Comparison of ENCODE assay signal across 9 mouse cellular contexts in the genomic region with DNA sequence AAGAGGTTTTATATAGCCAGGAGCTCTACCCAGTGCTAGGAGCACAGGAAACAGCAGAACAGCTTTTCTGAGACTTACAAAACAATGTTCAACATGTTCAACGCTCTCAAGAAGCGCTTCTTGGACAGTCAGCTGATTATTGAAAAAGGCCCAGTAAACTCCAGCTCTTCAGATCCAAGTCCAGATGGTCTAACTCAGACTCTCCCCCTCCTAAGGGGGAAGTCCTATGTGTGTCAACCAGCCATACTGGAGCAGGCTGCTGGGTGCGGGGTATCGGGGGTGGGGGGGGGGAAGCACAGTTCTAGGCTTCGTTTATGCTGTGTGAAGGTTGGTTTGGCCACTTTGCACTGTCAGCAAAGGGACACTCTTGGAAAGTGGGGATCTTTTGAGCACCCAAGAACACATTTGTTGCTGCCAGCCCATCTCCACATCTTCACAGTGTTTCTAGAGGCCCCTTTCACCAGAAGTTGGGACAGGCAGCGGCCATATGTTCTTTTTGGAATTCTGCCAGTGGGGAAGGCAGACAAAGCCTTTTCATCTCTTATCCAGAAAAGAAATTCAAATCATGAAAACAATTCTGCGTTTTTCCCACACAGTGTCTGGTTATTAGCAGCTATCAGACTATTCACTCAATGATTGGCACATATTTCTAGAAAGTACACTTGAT.
A peak's percentile ranks its signal among the peaks of the same experiment; 100 is the strongest.
DNase-seq lines count a peak whose midpoint lies in the region; ATAC-seq lines count a peak whose summit lies in the region.
"Had no signal": no experiment of that assay in that cellular context is flagged by ENCODE, and none has a peak within 500 bp of the region (broad histone marks: within the 10 kb centered on the region; RNA-seq: fewer than 3 reads in every experiment).

No protein-coding gene starts in this region.

- 65% methylated on average over 7 of the region's 7 CpGs for WGBS in forebrain, embryonic 14.5 days
- WGBS in forebrain, embryonic 11.5 days, result 83% methylated on average over 7 of the region's 7 CpGs

- H3K9me3 ChIP-seq in forebrain, embryonic 14.5 days (replicated peaks; ENCODE audit: control insufficient read depth, low read length), result no peaks in the 10 kb centered on the region
- H3K9me3 ChIP-seq in forebrain, embryonic 11.5 days (ENCODE audit: control insufficient read depth, low read length), result no peaks in the 10 kb centered on the region

- no peak for ATAC-seq in forebrain, embryonic 14.5 days
- ATAC-seq in forebrain, embryonic 11.5 days (replicated peaks; ENCODE audit: low FRiP score), result no peak

- H3K4me3 ChIP-seq in forebrain, embryonic 14.5 days (ENCODE audit: low read depth, low read length), result no peak overlapping the region
- no peak overlapping the region for H3K4me3 ChIP-seq in forebrain, embryonic 11.5 days (ENCODE audit: low read depth, low read length)

- H3K9ac ChIP-seq in forebrain, embryonic 14.5 days (ENCODE audit: low read length), result no peak overlapping the region
- no peak overlapping the region for H3K9ac ChIP-seq in forebrain, embryonic 11.5 days (ENCODE audit: low read length)

- no peaks in the 10 kb centered on the region for H3K4me1 ChIP-seq in forebrain, embryonic 14.5 days (ENCODE audit: control insufficient read depth, insufficient read depth, low read length)
- no peaks in the 10 kb centered on the region for H3K4me1 ChIP-seq in forebrain, embryonic 11.5 days (replicated peaks; ENCODE audit: control insufficient read depth, insufficient read depth, low read length)

- no peak overlapping the region for H3K4me2 ChIP-seq in forebrain, embryonic 14.5 days (ENCODE audit: low read length)
- no peak overlapping the region for H3K4me2 ChIP-seq in forebrain, embryonic 11.5 days (ENCODE audit: low read depth, low read length, severe bottlenecking)

- H3K36me3 ChIP-seq in forebrain, embryonic 14.5 days (ENCODE audit: control insufficient read depth, insufficient read depth, low read length), result no peaks in the 10 kb centered on the region
- H3K36me3 ChIP-seq in forebrain, embryonic 11.5 days (ENCODE audit: control insufficient read depth, insufficient read depth, low read length), result no peaks in the 10 kb centered on the region

- no peak overlapping the region for H3K27ac ChIP-seq in forebrain, embryonic 14.5 days (ENCODE audit: low read depth, low read length)
- H3K27ac ChIP-seq in forebrain, embryonic 11.5 days (ENCODE audit: low read depth, low read length), result no peak overlapping the region

- DNase-seq in forebrain, embryonic 14.5 days (ENCODE audit: low spot score), result peak; percentile 68
- no peak for DNase-seq in forebrain, embryonic 11.5 days (ENCODE audit: low spot score)
- peak; percentile 64 for DNase-seq in kidney, postnatal 10 days
- DNase-seq in kidney, adult 11 months, result no peak
- peak; percentile 15 for DNase-seq in cerebellum, adult 9-11 months
- DNase-seq in layer of hippocampus, postnatal 10 days (ENCODE audit: low spot score in 2 of 2), result peak; percentile 34 to 41
- DNase-seq in spleen, adult 18-20 months, result no peak
- DNase-seq in urinary bladder, postnatal 10 days (ENCODE audit: low spot score), result no peak
- DNase-seq: B cell, adult 2 months had no signal

- no peaks in the 10 kb centered on the region for H3K27me3 ChIP-seq in forebrain, embryonic 14.5 days (replicated peaks; ENCODE audit: control insufficient read depth, insufficient read depth, low read length)
- H3K27me3 ChIP-seq in forebrain, embryonic 11.5 days (ENCODE audit: control insufficient read depth, insufficient read depth, low read length), result no peaks in the 10 kb centered on the region

Comparison
In these comparisons a context has a peak if more than half of its experiments do, and no peak if none do; other contexts are left out.
1. DNase-seq: peak in forebrain, embryonic 14.5 days (single experiment), kidney, postnatal 10 days (single experiment), cerebellum, adult 9-11 months (single experiment) and layer of hippocampus, postnatal 10 days (2 of 2); none in forebrain, embryonic 11.5 days (single experiment), kidney, adult 11 months (single experiment), spleen, adult 18-20 months (0 of 2) and urinary bladder, postnatal 10 days (single experiment).